ENCODE assay signal across 11 mouse cellular contexts in genomic region chr12:110488031-110488430, GRCm38 (mm10). TPM values are rescaled to one million over a fixed set of nuclear protein-coding genes. Genes with fewer than 3 reads are reported as not detected.
A peak's percentile ranks its signal among the peaks of the same experiment; 100 is the strongest.
DNase-seq lines count a peak whose midpoint lies in the region; ATAC-seq lines count a peak whose summit lies in the region.
"Had no signal": no experiment of that assay in that cellular context is flagged by ENCODE, and none has a peak within 500 bp of the region (broad histone marks: within the 10 kb centered on the region; RNA-seq: fewer than 3 reads in every experiment).

No protein-coding gene starts in this region.

- H3K9ac ChIP-seq in heart, embryonic 14.5 days (ENCODE audit: low read length), result peak overlapping the region; percentile 92
- 0 out of 2 replicates have a peak overlapping the region, but pooled peaks have one; percentile 2 for H3K9ac ChIP-seq in kidney, embryonic 16.5 days (replicated peaks; ENCODE audit: low read length)
- H3K9ac ChIP-seq in neural tube, embryonic 12.5 days, result no peak overlapping the region
- peak overlapping the region; percentile 17 for H3K9ac ChIP-seq in stomach, embryonic 16.5 days (ENCODE audit: low read length)
- H3K9ac ChIP-seq: forebrain, embryonic 12.5 days had no signal

- H3K4me3 ChIP-seq in heart, embryonic 14.5 days (ENCODE audit: control insufficient read depth in 1 of 2, insufficient read depth in 1 of 2, low read depth in 1 of 2, low read length in 2 of 2), result peak overlapping the region in 1 of 2 experiments; percentile 7; a peak in 1 of 4 replicates
- H3K4me3 ChIP-seq in kidney, embryonic 16.5 days (ENCODE audit: low read length), result no peak overlapping the region
- no peak overlapping the region for H3K4me3 ChIP-seq in neural tube, embryonic 12.5 days
- no peak overlapping the region for H3K4me3 ChIP-seq in stomach, embryonic 16.5 days (replicated peaks; ENCODE audit: low read length)
- H3K4me3 ChIP-seq: forebrain, embryonic 12.5 days had no signal

- H3K9me3 ChIP-seq in heart, embryonic 14.5 days (ENCODE audit: control insufficient read depth, low read length), result no peaks in the 10 kb centered on the region
- H3K9me3 ChIP-seq in kidney, embryonic 16.5 days (ENCODE audit: low read length), result 0 out of 2 replicates have a peak, but pooled peaks cover 4% of the 10 kb centered on the region
- H3K9me3 ChIP-seq in neural tube, embryonic 12.5 days, result peaks cover 5% of the 10 kb centered on the region; the same call in 1 of the 2 replicates
- H3K9me3 ChIP-seq in stomach, embryonic 16.5 days (replicated peaks; ENCODE audit: control insufficient read depth, low read length), result no peaks in the 10 kb centered on the region
- H3K9me3 ChIP-seq: forebrain, embryonic 12.5 days had no signal

- H3K27ac ChIP-seq in heart, embryonic 14.5 days (replicated peaks in 1 of 2; ENCODE audit: control insufficient read depth in 1 of 2, insufficient read depth in 1 of 2, low read depth in 2 of 2, low read length in 2 of 2), result peak overlapping the region; percentile 76 to 78
- H3K27ac ChIP-seq in kidney, embryonic 16.5 days (ENCODE audit: low read length), result 0 out of 2 replicates have a peak overlapping the region, but pooled peaks have one; percentile 12
- H3K27ac ChIP-seq in neural tube, embryonic 12.5 days, result no peak overlapping the region
- H3K27ac ChIP-seq in stomach, embryonic 16.5 days (ENCODE audit: low read length), result 0 out of 2 replicates have a peak overlapping the region, but pooled peaks have one; percentile 23
- H3K27ac ChIP-seq: forebrain, embryonic 12.5 days had no signal

- H3K27me3 ChIP-seq in heart, embryonic 14.5 days (ENCODE audit: control insufficient read depth, insufficient read depth, low read length), result no peaks in the 10 kb centered on the region
- no peaks in the 10 kb centered on the region for H3K27me3 ChIP-seq in kidney, embryonic 16.5 days (ENCODE audit: insufficient read depth, low read length)
- H3K27me3 ChIP-seq in neural tube, embryonic 12.5 days (replicated peaks), result no peaks in the 10 kb centered on the region
- no peaks in the 10 kb centered on the region for H3K27me3 ChIP-seq in stomach, embryonic 16.5 days (ENCODE audit: control insufficient read depth, insufficient read depth, low read length)
- H3K27me3 ChIP-seq: forebrain, embryonic 12.5 days had no signal

- H3K36me3 ChIP-seq in heart, embryonic 14.5 days (ENCODE audit: control insufficient read depth, insufficient read depth, low read length), result peaks cover 7% of the 10 kb centered on the region
- H3K36me3 ChIP-seq in kidney, embryonic 16.5 days (ENCODE audit: insufficient read depth, low read length), result peaks cover 12% of the 10 kb centered on the region
- peaks cover 13% of the 10 kb centered on the region for H3K36me3 ChIP-seq in neural tube, embryonic 12.5 days
- H3K36me3 ChIP-seq in stomach, embryonic 16.5 days (ENCODE audit: control insufficient read depth, insufficient read depth, low read length), result no peaks in the 10 kb centered on the region

- DNase-seq in heart, postnatal 10 days, result no peak
- no peak for DNase-seq in kidney, postnatal 10 days
- no peak for DNase-seq in neural tube, embryonic 10.5 days (ENCODE audit: extremely low spot score, low spot score)
- DNase-seq: cerebellum, adult 8-10 months; left cerebral cortex, postnatal 4 days; lung, postnatal 4 days had no signal

- intact Hi-C loops in heart, postnatal 10 days (cut with DNase I), result no loop called here

- peak overlapping the region; percentile 94 for H3K4me2 ChIP-seq in heart, embryonic 14.5 days (ENCODE audit: low read length)
- peak overlapping the region; percentile 86; the same call in 1 of the 2 replicates for H3K4me2 ChIP-seq in kidney, embryonic 16.5 days (replicated peaks; ENCODE audit: low read depth, low read length)
- H3K4me2 ChIP-seq in neural tube, embryonic 12.5 days (replicated peaks), result peak overlapping the region; percentile 79; the same call in 1 of the 2 replicates
- no peak overlapping the region for H3K4me2 ChIP-seq in stomach, embryonic 16.5 days (ENCODE audit: low read depth, low read length)

- 27% methylated on average over 9 of the region's 9 CpGs for WGBS in heart, embryonic 14.5 days
- 22% methylated on average over 9 of the region's 9 CpGs for WGBS in kidney, embryonic 16.5 days
- WGBS in neural tube, embryonic 12.5 days, result 70% methylated on average over 9 of the region's 9 CpGs
- WGBS in stomach, embryonic 16.5 days, result 48% methylated on average over 9 of the region's 9 CpGs

- peaks cover 40 to 41% of the 10 kb centered on the region in 2 experiments for H3K4me1 ChIP-seq in heart, embryonic 14.5 days (ENCODE audit: control insufficient read depth in 2 of 2, insufficient read depth in 2 of 2, low read length in 2 of 2)
- H3K4me1 ChIP-seq in kidney, embryonic 16.5 days (ENCODE audit: insufficient read depth, low read length), result peaks cover 37% of the 10 kb centered on the region
- peaks cover 32% of the 10 kb centered on the region for H3K4me1 ChIP-seq in neural tube, embryonic 12.5 days
- peaks cover 35% of the 10 kb centered on the region for H3K4me1 ChIP-seq in stomach, embryonic 16.5 days (ENCODE audit: control insufficient read depth, insufficient read depth, low read length)

- no peak for ATAC-seq in heart, embryonic 14.5 days (ENCODE audit: insufficient number of reproducible peaks, insufficient read depth, low FRiP score, low read depth)
- no peak for ATAC-seq in kidney, embryonic 16.5 days (ENCODE audit: low FRiP score, low TSS enrichment)
- ATAC-seq in neural tube, embryonic 12.5 days (ENCODE audit: low FRiP score, low read depth), result no peak
- no peak for ATAC-seq in stomach, embryonic 16.5 days (ENCODE audit: insufficient read depth, low FRiP score)

RNA-seq across cellular contexts. Expression of gene Ppp2r5c, which starts 41.1 kb away (rescaled TPM):
- 131 and 138 TPM in 2 replicates for polyA plus RNA-seq in heart, embryonic 14.5 days (2014; fragmentation: Nextera tagmentation; extraction: Ambion mirVana)
- 100 to 1,000 TPM; 112 to 124 TPM for total RNA-seq in heart, postnatal 10 days (2021)
- 140 and 145 TPM in 2 replicates for polyA plus RNA-seq in kidney, embryonic 16.5 days (2015; fragmentation: Nextera tagmentation; extraction: Ambion mirVana)
- 151 and 160 TPM in 2 replicates for polyA plus RNA-seq in neural tube, embryonic 12.5 days (2016; fragmentation: Nextera tagmentation; extraction: Ambion mirVana)
- 145 and 146 TPM in 2 replicates for polyA plus RNA-seq in stomach, embryonic 16.5 days (2015; fragmentation: Nextera tagmentation; extraction: Ambion mirVana)
